Mouse (Mus musculus) frontal cortex, postnatal 25 days (tissue): ENCODE results near the gene Astn2.

ENCODE experiments used
- DNase-seq, 2 experiments: peaks; one replicate each; pipeline ENCODE4 v3.0.0; 2022; ENCODE audit warnings: low spot score in 2 of 2

Gene Astn2

DNA sequence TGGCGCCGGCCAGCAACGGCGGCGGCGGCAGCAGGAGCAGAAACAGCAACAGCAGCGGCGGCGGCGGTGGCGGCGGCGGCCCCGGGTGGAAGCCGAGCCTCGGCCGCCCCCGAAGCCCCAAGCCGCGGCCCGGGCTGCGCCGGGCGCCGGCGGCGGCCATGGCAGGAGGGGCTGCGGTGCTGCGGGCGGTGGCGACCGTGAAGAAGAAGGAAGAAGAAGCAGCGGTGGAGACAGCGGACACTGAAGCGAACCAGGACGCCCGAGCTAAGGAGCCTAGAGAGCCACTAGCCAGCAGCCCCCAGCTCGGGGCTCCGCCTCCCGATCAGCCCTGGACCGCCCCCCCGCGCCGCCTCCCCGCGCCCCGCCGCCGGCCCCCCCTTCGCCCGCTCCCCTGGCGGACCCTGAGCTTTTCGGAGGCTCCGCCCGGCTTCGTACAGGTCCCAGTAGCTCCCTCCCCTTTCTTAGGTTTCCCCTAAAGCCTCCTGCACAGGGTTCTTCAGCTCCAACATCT lies at the start of gene Astn2:
Gene Astn2 (minus strand): TSS at position 411 of the 511 bp plus-strand sequence.
- peak in 1 of 2 experiments; percentile 37 for DNase-seq

DNA sequence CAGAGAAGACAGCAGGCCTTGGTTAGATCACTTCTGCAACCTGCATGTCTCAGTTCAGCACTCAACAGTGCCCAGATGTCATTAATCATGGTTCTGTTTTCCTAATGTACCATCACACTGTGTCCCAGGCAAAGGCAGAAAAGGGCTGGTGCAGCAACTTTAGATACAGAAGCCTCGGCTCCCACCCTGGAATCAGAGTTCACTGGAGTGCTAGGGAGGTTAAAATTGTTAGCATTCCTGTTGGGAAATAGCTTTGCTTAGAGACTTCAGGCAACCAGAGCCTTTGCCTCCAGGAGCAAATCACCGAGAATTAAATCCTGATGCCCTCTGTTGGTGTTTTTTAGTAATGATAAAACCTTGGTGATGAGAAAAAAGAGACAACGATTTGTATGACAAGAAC lies 45.7 kb upstream of the Astn2 start:
- no peak for DNase-seq

DNA sequence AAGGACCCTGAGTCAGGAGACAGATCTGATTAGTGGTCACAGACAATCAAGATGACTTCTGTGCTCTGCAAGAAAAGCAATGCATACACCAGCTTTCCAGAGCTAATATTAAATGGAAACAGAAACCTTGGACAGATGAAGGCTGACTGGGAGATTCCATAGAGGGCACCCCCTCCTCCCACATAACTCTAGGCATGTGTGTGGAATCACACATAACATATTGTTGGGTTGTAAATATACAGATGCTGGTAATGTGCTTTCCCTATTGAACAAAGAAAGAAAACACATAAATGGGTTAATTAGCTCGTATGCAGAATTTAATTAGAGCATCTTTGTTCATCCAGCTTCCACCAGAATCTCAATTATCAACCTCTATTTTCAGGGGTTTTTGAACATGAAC lies 26.8 kb upstream of the Astn2 start:
- DNase-seq, result no peak

DNA sequence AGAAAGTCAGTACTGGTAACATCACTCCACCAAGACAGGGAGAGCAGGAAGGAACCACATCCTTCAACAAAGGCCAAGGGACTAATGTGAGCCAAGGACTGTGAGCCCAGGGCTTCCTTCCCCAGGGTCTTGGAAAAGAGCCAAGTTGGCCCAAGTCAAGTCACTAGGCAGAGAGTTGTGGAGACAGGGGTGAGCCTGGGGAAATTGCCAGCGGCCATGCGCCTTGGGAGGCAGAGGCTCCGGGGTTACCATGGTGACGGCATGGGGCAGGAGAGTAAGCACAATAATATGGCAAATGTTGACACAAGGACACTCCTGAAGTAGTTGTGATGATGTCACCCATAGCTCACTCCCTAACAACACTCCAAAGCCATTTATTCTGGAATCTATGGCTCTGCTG lies 21.4 kb upstream of the Astn2 start:
- no peak for DNase-seq

- no peak for DNase-seq
These were observed 10.4 kb upstream of the Astn2 start for GRCm38 (mm10) chr4:66414778-66415177.

GRCm38 (mm10) chr4:66405086-66405485 lies 675 bp upstream of the Astn2 start:
- no peak for DNase-seq

DNA sequence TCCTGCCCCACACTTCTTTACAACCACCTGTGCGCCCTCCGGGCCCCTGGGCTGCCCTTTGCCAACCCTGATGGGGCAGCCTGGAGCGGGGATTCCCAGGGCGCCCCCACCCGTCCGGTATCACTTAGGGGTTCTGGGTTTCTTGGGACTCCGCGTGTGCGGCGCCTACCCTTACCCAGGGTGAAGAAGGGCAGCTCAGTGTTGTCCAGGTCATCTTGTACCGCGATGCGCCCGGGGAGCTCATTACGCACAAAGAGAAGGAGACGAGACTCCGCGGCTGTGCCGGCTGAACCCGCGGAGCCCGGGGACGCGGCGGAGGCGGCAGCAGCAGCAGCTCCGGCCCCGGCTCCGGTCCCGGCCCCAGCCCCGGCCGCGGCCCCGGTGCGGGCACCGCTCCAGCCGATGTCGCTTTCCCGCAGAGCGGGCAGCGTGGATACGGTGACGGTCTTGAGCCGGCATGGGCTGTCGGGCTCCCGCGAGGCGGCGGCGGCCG lies 657 bp downstream of the Astn2 start:
- DNase-seq, result peak in 1 of 2 experiments; percentile 26

DNA sequence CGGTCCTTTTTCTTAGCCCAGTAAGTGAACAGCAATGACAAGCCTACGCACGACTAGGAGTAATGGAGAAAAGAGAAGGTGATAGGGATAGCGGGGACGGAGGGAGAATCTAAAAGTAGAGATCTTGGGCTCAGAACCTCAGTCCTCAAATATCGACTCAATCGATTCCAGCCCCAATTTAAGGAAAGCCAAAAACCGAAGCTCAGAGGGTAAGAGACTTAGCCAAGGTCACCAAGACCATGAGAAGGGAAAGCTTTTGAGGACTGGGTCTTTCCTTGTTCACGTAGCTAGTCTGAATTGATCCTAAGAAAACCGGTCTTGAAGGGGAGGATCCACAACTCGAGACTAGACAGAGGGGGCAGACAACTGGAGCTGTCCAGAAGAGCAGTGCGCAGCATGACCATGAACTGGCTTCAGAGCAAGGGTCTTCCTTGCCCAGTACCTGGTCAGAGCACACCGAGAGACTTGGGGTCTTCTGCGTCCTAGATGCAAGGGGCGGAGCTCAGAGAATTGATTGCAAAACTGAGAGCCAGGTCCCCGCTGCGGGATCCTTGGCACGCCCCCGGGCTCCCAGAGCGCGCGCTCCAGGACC lies 1.2 kb downstream of the Astn2 start:
- DNase-seq, result no peak

- DNase-seq, result no peak
These were observed 1.8 kb downstream of the Astn2 start for GRCm38 (mm10) chr4:66402611-66403010.

DNA sequence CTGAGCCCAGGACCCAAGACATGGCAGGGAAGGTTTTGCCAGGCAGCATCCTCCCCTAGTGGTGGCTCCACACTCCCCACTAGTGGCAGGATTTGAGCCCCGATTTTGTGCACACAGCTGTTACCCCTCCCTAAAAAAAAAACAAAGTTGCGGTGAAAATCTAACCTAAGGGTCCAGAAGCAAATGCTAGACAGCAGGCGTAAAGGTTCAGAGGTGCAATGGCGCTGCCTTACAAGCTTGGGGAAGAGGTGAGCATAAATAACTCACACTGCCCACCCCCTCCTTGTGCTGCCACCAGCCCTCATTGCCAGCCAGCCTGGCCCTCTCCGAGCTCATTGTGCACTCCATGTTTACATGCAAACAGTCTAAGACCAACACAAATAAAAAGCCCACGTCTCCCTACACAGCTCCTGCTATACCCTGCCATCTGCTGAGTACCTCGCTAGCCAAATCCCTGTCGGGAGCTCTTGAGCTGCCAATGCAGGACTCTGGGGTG lies 3.2 kb downstream of the Astn2 start:
- peak in 1 of 2 experiments; percentile 35 for DNase-seq

GRCm38 (mm10) chr4:66399066-66399465 lies 5.3 kb downstream of the Astn2 start:
- DNase-seq, result no peak

DNA sequence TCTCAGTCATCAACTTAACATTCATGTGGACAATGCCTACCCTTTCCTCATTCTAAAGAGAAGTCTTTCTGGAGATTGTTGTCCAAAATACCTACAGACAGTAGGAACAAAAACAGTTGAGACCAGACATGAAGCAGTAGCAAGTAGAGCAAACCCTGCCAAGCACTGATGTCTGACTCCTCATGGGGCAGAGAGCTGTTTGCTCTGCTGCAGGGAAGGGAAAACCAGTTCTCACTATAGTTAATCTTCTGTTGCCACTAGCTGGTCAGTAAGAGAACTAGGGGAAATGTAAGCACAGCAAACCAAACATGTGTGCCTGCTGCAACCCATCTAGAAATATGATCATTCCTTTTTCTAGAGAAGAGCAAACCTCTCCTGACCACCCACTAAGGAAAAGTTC lies 7.2 kb downstream of the Astn2 start:
- DNase-seq, result no peak

DNA sequence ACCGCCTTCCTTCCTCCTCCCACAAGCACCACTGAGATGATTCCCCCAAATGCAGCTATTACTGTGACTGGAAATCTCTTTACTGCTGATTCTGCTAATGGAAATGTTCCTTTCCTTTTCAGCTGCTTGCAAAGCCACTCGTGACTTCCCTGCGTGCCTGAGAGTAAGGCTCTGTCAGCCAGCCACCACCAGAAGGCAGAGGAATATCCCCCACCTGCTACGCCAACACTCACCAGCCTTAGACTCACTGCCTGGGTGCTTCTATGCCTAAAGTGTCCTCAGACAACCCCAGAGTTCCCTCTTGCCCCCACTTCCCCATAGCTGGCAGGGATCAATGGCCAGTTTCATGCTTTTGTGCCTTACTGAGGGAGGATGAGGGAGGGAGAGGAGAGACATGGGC lies 11.1 kb downstream of the Astn2 start:
- no peak for DNase-seq

DNA sequence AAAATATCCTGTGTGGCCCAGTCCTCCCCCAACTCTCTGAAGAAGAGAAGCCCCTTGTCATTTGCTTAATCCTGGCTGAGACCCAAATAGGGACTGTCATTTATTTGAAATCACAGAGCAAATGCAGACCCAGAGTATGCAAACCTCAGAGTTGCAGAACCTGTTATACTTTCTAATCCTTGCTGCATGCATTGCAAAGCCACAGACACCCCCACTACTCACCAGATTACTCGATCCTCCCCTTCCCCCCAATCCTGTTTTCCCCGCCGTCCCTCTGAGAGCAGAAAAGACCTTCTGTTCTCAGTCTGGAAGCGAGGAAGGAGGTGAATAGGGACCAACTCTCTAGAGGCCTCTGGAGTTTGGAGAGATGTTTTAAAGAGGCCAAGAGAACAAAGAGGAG lies 13.9 kb downstream of the Astn2 start:
- no peak for DNase-seq

DNA sequence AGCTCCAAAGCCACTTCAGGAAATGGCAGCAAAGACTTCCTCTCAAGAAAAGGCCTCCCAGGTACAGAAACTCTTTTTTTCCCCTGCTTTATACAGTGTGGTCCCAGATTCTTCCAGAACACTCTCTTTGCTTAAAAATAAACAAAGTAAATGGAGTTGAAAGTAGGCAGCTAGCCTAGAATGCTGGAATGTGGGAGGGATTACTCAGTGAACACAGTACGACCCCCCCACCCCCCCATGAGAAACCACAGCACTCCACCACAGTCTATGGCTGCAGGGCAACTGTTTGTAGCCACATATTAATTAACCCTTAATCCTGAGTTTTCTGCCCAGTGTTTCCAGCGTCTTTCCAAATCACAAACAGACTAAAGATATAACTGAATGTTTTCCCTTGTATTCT lies 25.8 kb downstream of the Astn2 start:
- DNase-seq, result no peak

DNA sequence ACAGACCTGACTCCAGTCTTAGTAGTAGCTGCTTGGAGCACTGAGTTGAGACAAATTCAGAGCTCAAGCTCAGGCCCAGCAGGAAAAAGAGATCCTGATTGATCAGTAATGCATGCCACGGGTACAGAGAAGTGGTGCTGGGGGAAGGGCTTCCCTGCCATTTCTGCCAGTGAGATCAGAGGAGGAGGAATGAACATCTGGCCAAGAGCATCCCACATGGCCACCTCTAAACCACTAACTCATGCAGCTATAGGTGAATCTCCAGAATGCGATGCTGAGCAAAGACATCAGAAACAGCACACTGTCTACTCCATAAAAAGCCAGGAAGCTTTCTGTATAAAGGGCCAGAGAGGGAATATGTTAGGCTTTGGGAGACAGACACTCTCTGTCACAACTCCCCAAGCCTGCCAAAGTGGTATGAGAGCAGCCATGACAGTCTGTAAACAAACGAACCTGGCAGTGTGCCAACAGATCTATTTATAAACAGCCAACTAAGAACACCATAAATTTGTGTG lies 33.8 kb downstream of the Astn2 start:
- peak in 1 of 2 experiments; percentile 4 for DNase-seq

GRCm38 (mm10) chr4:66365500-66365899 lies 38.9 kb downstream of the Astn2 start:
- no peak for DNase-seq

DNA sequence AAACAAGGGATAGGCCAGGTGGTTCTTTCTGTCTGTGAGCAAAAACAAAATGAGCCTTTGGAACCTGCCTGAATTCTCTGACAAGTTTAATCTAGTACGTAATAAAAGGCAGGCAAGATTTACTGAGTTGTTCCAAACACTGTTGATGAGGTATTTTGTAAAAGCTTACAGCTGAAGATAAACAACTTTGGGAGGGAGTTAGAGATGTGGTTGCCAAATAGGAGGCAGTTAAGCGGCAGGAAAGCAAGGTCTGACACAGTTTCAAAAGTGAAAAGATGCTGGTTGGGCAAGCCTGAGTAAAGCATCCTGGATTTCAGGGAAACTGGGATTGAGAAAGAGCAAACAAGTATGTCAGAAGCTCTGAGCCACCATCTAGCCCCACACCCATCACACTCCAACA lies 59.8 kb downstream of the Astn2 start:
- DNase-seq, result no peak

DNA sequence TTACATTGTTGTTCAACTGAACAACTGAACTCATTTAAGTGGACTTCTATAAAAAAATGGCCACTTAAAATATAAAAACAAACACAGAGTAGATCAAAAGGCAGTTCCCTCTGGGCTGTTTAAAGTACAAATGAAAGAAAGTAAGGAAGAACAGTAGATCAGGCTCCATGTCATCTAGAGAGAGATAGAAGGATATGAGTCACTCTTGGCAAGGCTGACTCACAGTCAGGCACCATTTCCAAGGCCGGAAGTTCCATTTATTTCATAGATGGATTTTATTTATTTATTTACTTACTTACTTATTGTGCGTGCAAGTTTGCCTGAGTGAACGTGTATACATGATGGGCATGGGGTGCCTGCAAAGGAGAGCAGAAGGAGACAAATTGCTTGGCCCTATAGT lies 67.0 kb downstream of the Astn2 start:
- DNase-seq, result no peak

- DNase-seq, result no peak
These were observed 73.7 kb downstream of the Astn2 start for GRCm38 (mm10) chr4:66330600-66331285.

GRCm38 (mm10) chr4:66321051-66321450 lies 83.4 kb downstream of the Astn2 start:
- no peak for DNase-seq

GRCm38 (mm10) chr4:66314806-66315484 lies 89.5 kb downstream of the Astn2 start:
- no peak for DNase-seq
